Mouse (Mus musculus) gastrocnemius, adult 2 months (tissue): ENCODE results near the gene Exoc3l. TPM values are rescaled to one million over a fixed set of nuclear protein-coding genes. Genes with fewer than 3 reads are reported as not detected.

ENCODE experiments used
- DNase-seq: peaks from one replicate; pipeline ENCODE4 v3.0.0; 2022
- H3K27ac ChIP-seq: fragments of 200-600 bp; 2 replicates; pipeline ENCODE4 v1.8.1; 2022; ENCODE audit warnings: mild to moderate bottlenecking
- H3K4me3 ChIP-seq: fragments of 200-600 bp; 2 replicates; pipeline ENCODE4 v1.8.1; 2022; ENCODE audit warnings: mild to moderate bottlenecking, moderate library complexity
- CTCF ChIP-seq: fragments of 200-600 bp; IDR thresholded peaks from 2 replicates; pipeline ENCODE4 v1.8.1; 2022; ENCODE audit warnings: antibody characterized with exemption, mild to moderate bottlenecking, moderate library complexity
- intact Hi-C: fragments of 180-260 bp; cut with DNase I; formaldehyde crosslinking; loops from one replicate; pipeline ENCODE4 v1.15.1; 2025
- microRNA-seq: library from miRNA; unstranded; fragments of <30 nt; microRNA quantifications from one replicate; pipeline ENCODE4 v1.2.0, GENCODE M21; 2021
- total RNA-seq, 2 experiments: library from RNA; stranded (reverse); gene quantifications; 2 replicates each; pipeline ENCODE4 v1.2.3; 2021

Exoc3l gene
- total RNA-seq, 2 experiments from 2014 or later = 0.84 to 2.3 TPM

DNA sequence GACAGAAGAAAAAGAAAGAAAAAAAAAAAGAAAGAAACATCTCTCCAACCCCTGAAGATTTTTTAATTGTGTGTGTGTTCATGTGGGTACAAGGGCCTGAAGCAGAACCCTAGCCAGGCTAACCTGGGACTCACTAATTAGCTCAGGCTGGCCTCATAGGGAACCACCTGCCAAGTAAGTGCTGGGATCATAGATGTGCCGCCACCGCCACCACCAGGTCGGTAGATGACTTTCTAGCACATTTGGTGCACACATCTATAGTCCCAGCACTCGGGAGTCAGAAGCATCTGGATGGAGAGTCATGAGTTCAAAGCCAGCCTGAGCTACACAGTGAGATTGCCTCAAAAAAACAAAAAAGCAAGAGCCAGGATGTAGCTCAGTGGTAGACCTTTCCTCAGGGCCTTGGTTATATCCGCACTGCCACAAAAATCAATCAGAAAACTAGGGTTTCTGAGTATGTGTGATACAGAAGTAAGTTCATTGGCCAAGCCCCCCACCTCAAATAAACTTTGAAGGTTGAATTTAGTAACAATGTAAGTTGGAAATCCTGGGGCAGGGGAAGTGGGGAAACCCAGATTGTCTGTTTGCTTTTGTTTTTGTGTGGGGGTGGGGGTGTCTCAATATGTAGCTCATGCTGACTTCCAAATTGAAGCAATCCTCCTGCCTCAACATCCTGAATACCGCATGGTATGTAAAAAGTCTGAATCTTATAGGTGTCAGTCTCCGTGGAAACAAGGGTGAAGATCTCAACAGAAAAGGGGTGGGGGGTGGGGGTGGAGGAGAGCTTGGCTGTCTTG lies 38.4 kb downstream of the Exoc3l start:
- no peak for DNase-seq
- Histone ChIP-seq H3K27ac (no peak overlapping the region), H3K4me3 (no peak overlapping the region)
- no peak for TF ChIP-seq CTCF
- intact Hi-C loops = loop anchor here (2.0 kb wide), 1 partner anchor 137 kb away; no protein-coding TSS in a partner anchor

DNA sequence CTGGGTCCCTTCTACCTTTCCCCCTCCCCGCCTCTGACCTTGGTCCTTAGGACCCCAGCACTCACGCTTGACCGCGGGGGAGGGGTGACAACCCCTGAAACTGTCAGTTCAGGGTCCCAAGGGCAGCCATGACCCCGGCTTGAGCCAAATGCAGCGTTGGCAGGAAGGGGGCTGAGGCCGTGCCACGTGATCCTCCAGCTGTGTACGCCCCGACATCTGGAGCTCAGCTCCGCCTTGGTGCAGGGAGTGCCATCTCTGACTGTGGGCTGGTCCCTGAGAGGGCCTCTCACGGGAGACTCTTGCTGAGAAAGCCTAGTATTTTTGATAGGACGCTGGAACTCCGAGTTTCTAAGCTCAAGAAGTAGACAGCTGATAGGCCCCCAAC lies 40.9 kb downstream of the Exoc3l start, which contains the start of gene B3gnt9:
B3gnt9 (minus strand) TSS at position 188 of the 385 bp plus-strand sequence.
- intact Hi-C loops = no loop called here
- Histone ChIP-seq H3K27ac (peak within 1 kb of the TSS; percentile 90), H3K4me3 (peak within 1 kb of the TSS; percentile 90)
- no peak for TF ChIP-seq CTCF
- peak; percentile 88 for DNase-seq

- DNase-seq = peak; percentile 93
- peak overlapping the region; percentile 90 for H3K27ac ChIP-seq
- H3K4me3 ChIP-seq = peak overlapping the region; percentile 90
- intact Hi-C loops = no loop called here
- peak; percentile 89 for TF ChIP-seq CTCF
These were observed 41.5 kb downstream of the Exoc3l start for GRCm38 (mm10) chr8:105254152-105254965.

- H3K4me3 ChIP-seq = peak overlapping the region; percentile 90
- TF ChIP-seq CTCF = no peak
- H3K27ac ChIP-seq = peak overlapping the region; percentile 90
- intact Hi-C loops = no loop called here
- no peak for DNase-seq
These were observed 42.1 kb downstream of the Exoc3l start for GRCm38 (mm10) chr8:105253766-105254151.

DNA sequence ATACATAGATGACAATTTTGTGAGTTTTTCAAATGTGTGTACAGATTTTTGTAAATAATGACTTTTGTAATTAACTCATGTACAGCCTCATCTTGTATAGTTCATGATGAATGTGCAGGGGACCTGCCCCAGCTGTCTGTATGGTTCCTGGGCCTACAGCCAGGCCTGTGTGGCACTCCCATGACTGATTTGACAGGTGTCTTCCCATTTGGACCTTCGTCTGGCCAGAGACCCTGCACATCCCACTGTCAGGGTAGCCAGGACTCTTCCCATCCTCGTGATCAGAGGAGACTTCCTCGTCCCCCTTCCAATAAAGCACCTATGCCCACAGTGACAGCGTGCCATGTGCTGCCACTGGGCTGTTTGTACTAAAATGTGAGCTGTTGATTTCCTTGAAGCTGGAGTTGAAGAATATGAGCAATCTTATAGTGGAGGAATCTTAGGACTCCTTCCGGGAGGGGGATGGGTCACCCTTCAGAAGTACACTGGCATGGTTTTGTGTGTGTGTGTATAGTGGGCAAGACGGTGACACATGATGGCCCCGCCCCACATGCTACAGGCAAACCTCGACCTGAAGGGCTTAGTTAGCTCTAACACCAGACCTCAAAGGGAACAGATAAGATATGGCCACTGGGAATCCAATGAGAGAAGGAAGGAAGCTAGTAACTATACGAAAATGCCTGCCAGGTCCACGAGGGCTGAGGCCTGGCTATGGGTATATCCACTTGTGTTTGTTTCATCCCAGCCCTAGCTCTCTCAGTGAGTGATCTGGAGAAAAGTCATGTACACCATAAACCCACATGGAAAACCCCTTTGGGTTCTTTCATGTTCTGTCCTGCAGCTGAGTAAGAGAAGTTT lies 43.0 kb downstream of the Exoc3l start:
- no peak for DNase-seq
- Histone ChIP-seq H3K27ac (no peak overlapping the region), H3K4me3 (peak overlapping the region; percentile 90)
- TF ChIP-seq CTCF = no peak
- intact Hi-C loops = no loop called here

DNA sequence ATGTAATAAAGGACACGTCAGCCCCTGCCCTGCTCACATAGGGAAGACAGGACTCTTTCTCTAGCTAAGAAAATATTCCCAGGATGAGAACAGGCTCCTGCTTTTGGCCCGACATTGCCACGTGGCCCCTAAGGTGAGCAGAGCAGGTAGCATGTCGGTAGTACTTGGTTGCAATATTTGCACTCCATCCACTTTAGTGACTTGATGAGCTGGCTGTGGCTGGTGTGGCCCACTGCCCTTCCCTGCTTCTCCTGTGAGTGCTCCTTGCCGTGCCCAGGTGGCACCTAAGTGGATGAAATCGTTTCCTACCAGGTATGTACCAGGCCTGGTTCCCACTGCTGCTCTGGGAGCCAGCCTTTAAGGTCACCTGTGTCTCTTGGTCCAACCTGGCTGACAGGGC lies 43.9 kb downstream of the Exoc3l start:
- intact Hi-C loops = no loop called here
- H3K27ac ChIP-seq = no peak overlapping the region
- TF ChIP-seq CTCF = no peak
- no peak overlapping the region for H3K4me3 ChIP-seq
- no peak for DNase-seq

DNA sequence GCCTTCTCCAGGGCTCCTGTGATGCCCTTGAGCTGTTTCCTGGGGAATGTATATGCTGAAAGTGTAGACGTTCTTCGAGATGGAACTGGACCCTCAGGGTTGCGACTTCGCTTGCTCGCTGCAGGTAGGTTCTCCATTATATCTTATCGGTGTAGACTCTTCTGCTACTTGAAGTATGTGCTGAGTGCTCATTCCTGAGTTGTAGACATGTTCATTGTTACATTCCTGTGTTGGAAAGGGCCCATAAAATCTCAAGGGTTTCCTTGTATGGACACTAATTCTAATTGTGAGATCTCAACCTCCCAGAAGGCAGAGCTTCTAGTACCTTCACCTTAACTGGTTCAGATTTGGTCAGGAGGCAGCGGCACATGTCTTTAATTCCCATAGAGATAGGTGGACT lies 54.9 kb downstream of the Exoc3l start:
- no peak for TF ChIP-seq CTCF
- DNase-seq = no peak
- no peak overlapping the region for H3K4me3 ChIP-seq
- no peak overlapping the region for H3K27ac ChIP-seq
- intact Hi-C loops = no loop called here

Small RNA genes within 50 kb of the gene (microRNA-seq; reads per million reads assigned to microRNA genes)
- gene Gm27320 (not detected), gene Mir328 (931 reads per million, percentile 76 among the genes with 10 or more reads in this experiment)

Other genes starting within 250 kb of the Exoc3l start
- not detected for gene Ces3a, start 247.5 kb downstream of the Exoc3l start, total RNA-seq
- gene Ces3b, start 212.3 kb downstream of the Exoc3l start, total RNA-seq = not detected
- gene Ces4a, start 164.3 kb downstream of the Exoc3l start, total RNA-seq = not detected
- 10 to 100 TPM; 58.9 to 76.8 TPM for gene Cbfb, start 125.4 kb downstream of the Exoc3l start, total RNA-seq
- gene D230025D16Rik, start 71.0 kb downstream of the Exoc3l start, total RNA-seq = 10 to 100 TPM; 28.1 to 33.1 TPM
- 1 to 10 TPM; 1.8 to 3.5 TPM for gene B3gnt9, start 40.9 kb downstream of the Exoc3l start, total RNA-seq
- gene Tradd, start 31.5 kb downstream of the Exoc3l start, total RNA-seq = 1 to 10 TPM; 2.4 to 2.9 TPM
- 1 to 10 TPM; 1.0 to 1.1 TPM for gene Fbxl8, start 31.5 kb downstream of the Exoc3l start, total RNA-seq
- 1 to 10 TPM; 6.1 to 8.4 TPM for gene Hsf4, start 26.3 kb downstream of the Exoc3l start, total RNA-seq
- 10 to 100 TPM; 27.9 to 32.4 TPM for gene Nol3, start 20.0 kb downstream of the Exoc3l start, total RNA-seq
- under 1 TPM; 0.33 to 0.98 TPM for gene 4931428F04Rik, start 6.2 kb downstream of the Exoc3l start, total RNA-seq
- 10 to 100 TPM; 26.8 to 29.7 TPM for gene E2f4, start 1.6 kb upstream of the Exoc3l start, total RNA-seq
- 1 to 10 TPM; 1.2 to 1.6 TPM for gene Elmo3, start 9.5 kb upstream of the Exoc3l start, total RNA-seq
- gene Lrrc29, start 30.2 kb upstream of the Exoc3l start, total RNA-seq = 1 to 10 TPM in 1 of 2 experiments, under 1 TPM in 1; 0.99 to 1.3 TPM
- gene Tmem208, start 30.3 kb upstream of the Exoc3l start, total RNA-seq = 10 to 100 TPM; 20.1 to 24.6 TPM
- 10 to 100 TPM; 17.5 to 23.4 TPM for gene Fhod1, start 51.9 kb upstream of the Exoc3l start, total RNA-seq
- under 1 TPM; 0.45 to 0.92 TPM for gene Slc9a5, start 52.7 kb upstream of the Exoc3l start, total RNA-seq
- gene Plekhg4, start 77.2 kb upstream of the Exoc3l start, total RNA-seq = not detected
- under 1 TPM in 1 of 2 experiments, not detected in 1; 0.23 TPM for gene Kctd19, start 117.4 kb upstream of the Exoc3l start, total RNA-seq
- gene Lrrc36, start 117.5 kb upstream of the Exoc3l start, total RNA-seq = under 1 TPM; 0.64 to 0.73 TPM
- gene Tppp3, start 175.4 kb upstream of the Exoc3l start, total RNA-seq = 10 to 100 TPM; 52.8 to 53.4 TPM
- gene Zdhhc1, start 200.8 kb upstream of the Exoc3l start, total RNA-seq = 10 to 100 TPM in 1 of 2 experiments, 1 to 10 TPM in 1; 9.6 to 11.2 TPM
- not detected for gene Hsd11b2, start 222.7 kb upstream of the Exoc3l start, total RNA-seq